In genomic region chrX:12298609-12299008, GRCm38 (mm10) we compare ENCODE assay signal across 12 mouse cellular contexts.
"Had no signal": no experiment of that assay in that cellular context is flagged by ENCODE, and none has a peak within 500 bp of the region (broad histone marks: within the 10 kb centered on the region; RNA-seq: fewer than 3 reads in every experiment).

No protein-coding gene starts in this region.

- DNase-seq: kidney, adult 11 months; kidney, adult 8-10 months; kidney, postnatal 10 days; kidney, postnatal 36 days; liver, embryonic 13.5 days; lung, adult 2 months; lung, postnatal 14 days; lung, postnatal 4 days; midbrain, embryonic 14.5 days; right cerebral cortex, postnatal 25 days; spleen, adult 18-20 months; thymus, postnatal 25 days had no signal
